Mouse (Mus musculus): ENCODE results near the gene Thsd4. TPM values are rescaled to one million over a fixed set of nuclear protein-coding genes. Genes with fewer than 3 reads are reported as not detected.

Gene Thsd4
- polyA plus RNA-seq, 1 experiment from 2014 or later = 21.1 TPM

DNA sequence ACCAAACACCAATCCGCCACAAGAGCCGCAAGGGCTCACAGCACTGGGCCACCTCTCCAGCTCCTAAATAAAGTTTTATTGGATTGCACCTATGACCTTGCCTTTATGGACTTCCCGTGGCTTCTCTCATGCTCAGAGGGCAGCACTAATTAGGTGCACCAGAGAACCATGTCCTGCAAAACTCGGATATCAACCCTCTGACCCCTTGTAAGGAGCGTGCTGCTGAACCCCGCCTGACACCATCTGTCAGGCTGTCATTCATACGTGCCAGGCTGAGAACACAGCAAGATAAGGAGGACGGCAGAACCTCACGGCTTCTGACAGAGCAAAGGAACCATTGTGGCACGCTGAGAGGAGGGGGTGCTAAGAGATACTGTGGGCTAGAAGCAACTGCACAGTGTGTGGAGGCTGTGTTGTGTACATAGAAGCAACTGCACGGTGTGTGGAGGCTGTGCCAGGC is 8.5 kb downstream of the Thsd4 start:
- no peak overlapping the region for H3K27ac ChIP-seq
- 31% methylated on average over 11 of the region's 11 CpGs for WGBS

DNA sequence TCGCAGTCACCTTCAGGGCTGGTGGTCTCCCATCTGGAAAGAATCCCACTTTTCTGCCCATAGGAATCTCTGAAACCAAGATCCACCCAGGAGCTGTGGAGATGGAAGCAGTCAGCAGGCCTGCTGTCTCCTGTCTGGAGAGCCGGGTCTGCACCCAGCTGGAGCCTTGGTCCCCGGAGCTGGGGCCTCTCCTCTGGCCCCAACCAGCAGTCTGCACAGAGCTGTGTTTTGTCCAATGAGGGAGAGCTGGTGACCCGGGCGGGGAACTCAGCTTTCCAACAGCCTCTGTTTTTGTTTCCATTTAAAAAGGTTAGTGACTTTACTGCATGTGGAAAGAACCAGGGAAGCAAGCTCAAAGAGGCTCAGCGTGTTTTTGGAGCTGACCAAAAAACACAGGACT is 11.0 kb downstream of the Thsd4 start:
- H3K4me3 ChIP-seq (replicated peaks) = no peak overlapping the region
- H3K27me3 ChIP-seq (replicated peaks) = no peaks in the 10 kb centered on the region
- peak overlapping the region; percentile 77 for H3K27ac ChIP-seq
- H3K9ac ChIP-seq = no peak overlapping the region
- no peaks in the 10 kb centered on the region for H3K9me3 ChIP-seq
- peaks cover 8% of the 10 kb centered on the region for H3K4me1 ChIP-seq
- ATAC-seq (ENCODE audit: insufficient read depth, low FRiP score, low read depth) = peak; percentile 50; the same call in 1 of the 2 replicates
- 0 out of 2 replicates have a peak overlapping the region, but pooled peaks have one; percentile 10 for H3K4me2 ChIP-seq
- WGBS = 35% methylated on average over 6 of the region's 6 CpGs
- H3K36me3 ChIP-seq = no peaks in the 10 kb centered on the region

More for the DNA sequence above, 8.5 kb downstream of the Thsd4 start:
- no peak for ATAC-seq (ENCODE audit: insufficient read depth, low FRiP score, low read depth)
- Histone ChIP-seq H3K4me2 (no peak overlapping the region), H3K4me1 (peaks cover 27% of the 10 kb centered on the region), H3K4me3 (replicated peaks) (no peak overlapping the region), H3K9ac (no peak overlapping the region), H3K27me3 (replicated peaks) (no peaks in the 10 kb centered on the region), H3K9me3 (no peaks in the 10 kb centered on the region), H3K36me3 (no peaks in the 10 kb centered on the region; the same call in 1 of the 2 replicates)

DNA sequence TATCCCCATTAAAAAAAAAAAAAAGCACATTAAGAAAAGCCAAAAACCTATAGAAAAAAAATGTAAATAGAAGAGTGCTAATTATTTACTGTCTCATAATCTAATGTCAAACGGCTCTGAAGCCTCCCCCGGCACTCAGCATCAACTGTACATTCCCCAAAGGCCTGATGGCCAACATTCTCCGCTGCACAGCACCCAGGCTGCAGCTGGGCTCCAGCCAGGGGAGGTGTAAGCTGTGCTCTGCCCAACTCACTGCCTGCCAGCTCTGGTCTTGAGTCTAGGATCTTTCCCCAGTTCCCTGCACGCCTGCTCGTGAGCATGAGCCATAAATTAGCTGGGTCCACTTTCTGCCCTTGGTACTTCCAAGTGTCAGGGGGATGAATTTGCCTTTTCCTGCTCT is 15.7 kb downstream of the Thsd4 start:
- ATAC-seq (ENCODE audit: insufficient read depth, low FRiP score, low read depth) = no peak
- no peaks in the 10 kb centered on the region for H3K27me3 ChIP-seq (replicated peaks)
- H3K4me3 ChIP-seq (replicated peaks) = no peak overlapping the region
- no peak overlapping the region for H3K27ac ChIP-seq
- WGBS = 47% methylated on average over 5 of the region's 5 CpGs
- H3K4me2 ChIP-seq = no peak overlapping the region
- no peak overlapping the region for H3K9ac ChIP-seq
- no peaks in the 10 kb centered on the region for H3K9me3 ChIP-seq
- H3K36me3 ChIP-seq = no peaks in the 10 kb centered on the region
- H3K4me1 ChIP-seq = peaks cover 22% of the 10 kb centered on the region

DNA sequence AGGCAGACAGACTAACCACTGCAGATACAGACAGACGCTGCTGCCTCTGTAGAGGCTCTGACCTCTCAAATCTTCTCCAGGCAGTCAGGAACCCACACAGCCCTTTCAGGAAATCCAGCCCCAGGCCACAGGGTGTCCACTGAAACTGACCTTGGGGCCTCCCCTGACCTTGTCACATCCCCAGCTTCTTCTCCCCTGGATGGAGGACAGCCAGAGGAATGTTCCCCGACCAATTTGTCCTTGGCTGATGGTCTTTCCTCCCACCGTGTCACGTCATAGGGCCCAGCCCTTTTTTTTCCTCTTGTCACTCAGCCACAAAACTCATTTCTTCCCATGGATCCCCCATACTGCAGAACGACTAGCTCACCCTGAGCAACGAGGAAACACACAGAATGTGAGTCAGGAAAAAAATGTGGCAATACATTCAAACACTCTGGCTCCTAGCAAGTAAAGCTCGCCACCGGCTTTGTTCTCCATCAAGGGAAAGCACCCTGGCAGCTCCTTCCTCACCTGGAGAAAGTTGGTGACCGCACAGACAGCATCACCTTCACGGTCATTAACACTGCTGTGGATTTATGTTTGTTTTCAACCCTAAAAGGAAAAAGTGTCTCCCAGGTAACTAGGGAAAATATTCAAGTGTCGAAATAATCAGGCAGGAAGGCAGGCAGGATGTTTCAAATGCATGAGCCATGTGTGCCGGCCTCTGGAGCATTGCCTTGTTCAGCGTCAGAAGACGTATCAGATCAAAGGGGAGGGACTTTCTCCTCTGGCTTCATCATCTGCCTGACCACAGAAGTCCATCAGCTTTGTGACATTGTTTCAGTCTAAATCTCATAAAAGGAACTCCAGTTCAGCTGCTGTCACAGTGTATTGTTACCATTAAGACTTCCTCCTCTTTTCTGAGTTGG is 17.2 kb downstream of the Thsd4 start:
- Histone ChIP-seq H3K9me3 (no peaks in the 10 kb centered on the region), H3K36me3 (no peaks in the 10 kb centered on the region), H3K27me3 (replicated peaks) (no peaks in the 10 kb centered on the region), H3K4me2 (no peak overlapping the region), H3K4me3 (replicated peaks) (no peak overlapping the region), H3K4me1 (peaks cover 15% of the 10 kb centered on the region), H3K27ac (no peak overlapping the region), H3K9ac (no peak overlapping the region)
- WGBS = 50% methylated on average over 14 of the region's 14 CpGs
- ATAC-seq (ENCODE audit: insufficient read depth, low FRiP score, low read depth) = no peak

- 66% methylated on average over 6 of the region's 6 CpGs for WGBS
- Histone ChIP-seq H3K9ac (no peak overlapping the region), H3K36me3 (no peaks in the 10 kb centered on the region), H3K4me1 (peaks cover 15% of the 10 kb centered on the region), H3K27ac (peak overlapping the region; percentile 27; the same call in 1 of the 2 replicates), H3K9me3 (no peaks in the 10 kb centered on the region), H3K4me2 (no peak overlapping the region), H3K27me3 (replicated peaks) (no peaks in the 10 kb centered on the region), H3K4me3 (replicated peaks) (no peak overlapping the region)
- ATAC-seq (ENCODE audit: insufficient read depth, low FRiP score, low read depth) = peak; percentile 48; the same call in 1 of the 2 replicates
Observed at GRCm38 (mm10) chr9:60502220-60502619, 19.6 kb downstream of the Thsd4 start.

GRCm38 (mm10) chr9:60501504-60502179 is 20.2 kb downstream of the Thsd4 start:
- peak overlapping the region; percentile 27; the same call in 1 of the 2 replicates for H3K27ac ChIP-seq
- no peaks in the 10 kb centered on the region for H3K27me3 ChIP-seq (replicated peaks)
- ATAC-seq (ENCODE audit: insufficient read depth, low FRiP score, low read depth) = peak; percentile 51; the same call in 1 of the 2 replicates

GRCm38 (mm10) chr9:60492275-60492974 is 29.4 kb downstream of the Thsd4 start:
- no peak for ATAC-seq (ENCODE audit: insufficient read depth, low FRiP score, low read depth)
- Histone ChIP-seq H3K27ac (no peak overlapping the region), H3K27me3 (replicated peaks) (no peaks in the 10 kb centered on the region), H3K9ac (no peak overlapping the region), H3K36me3 (no peaks in the 10 kb centered on the region), H3K4me2 (peak overlapping the region; percentile 15; the same call in 1 of the 2 replicates), H3K4me3 (replicated peaks) (no peak overlapping the region), H3K9me3 (no peaks in the 10 kb centered on the region), H3K4me1 (peaks cover 6% of the 10 kb centered on the region)
- WGBS = 60% methylated on average over 16 of the region's 16 CpGs

More at GRCm38 (mm10) chr9:60501504-60502179, 20.2 kb downstream of the Thsd4 start:
- no peak overlapping the region for H3K9ac ChIP-seq
- WGBS = 51% methylated on average over 5 of the region's 5 CpGs
- no peak overlapping the region for H3K4me3 ChIP-seq (replicated peaks)
- H3K36me3 ChIP-seq = no peaks in the 10 kb centered on the region
- peaks cover 15% of the 10 kb centered on the region for H3K4me1 ChIP-seq
- no peaks in the 10 kb centered on the region for H3K9me3 ChIP-seq
- H3K4me2 ChIP-seq = no peak overlapping the region

DNA sequence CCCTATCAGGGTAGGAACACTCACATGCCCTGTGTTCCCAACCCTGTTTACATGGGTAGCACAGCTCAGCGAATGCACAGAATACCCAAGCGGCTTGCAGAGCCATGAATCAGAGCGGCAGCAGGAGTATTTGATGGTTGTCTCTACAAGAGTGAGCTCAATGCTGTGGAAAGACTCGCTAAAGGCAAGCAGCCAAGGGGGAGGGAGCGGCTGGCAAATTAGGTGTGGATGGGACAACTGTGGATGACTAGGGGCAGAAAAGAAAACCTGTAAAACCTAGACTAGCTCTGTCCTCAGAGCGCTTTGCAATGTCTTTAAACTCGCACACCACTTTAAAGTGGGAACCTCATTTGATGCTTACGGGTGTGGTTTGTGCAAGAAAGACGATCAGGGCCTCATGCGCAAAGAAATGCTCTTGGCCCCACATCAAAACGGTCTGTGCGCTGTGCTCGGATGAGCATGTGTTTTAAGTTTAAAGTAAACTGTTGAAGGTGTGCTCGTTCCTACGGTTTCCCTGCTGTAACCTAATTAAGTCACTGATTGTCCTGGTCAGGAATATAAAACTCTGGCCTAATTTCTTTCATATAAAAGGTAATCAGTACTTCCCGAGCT is 30.3 kb downstream of the Thsd4 start:
- Histone ChIP-seq H3K4me3 (replicated peaks) (no peak overlapping the region), H3K9me3 (no peaks in the 10 kb centered on the region), H3K4me2 (no peak overlapping the region), H3K4me1 (peaks cover 6% of the 10 kb centered on the region), H3K9ac (no peak overlapping the region), H3K27ac (no peak overlapping the region), H3K27me3 (replicated peaks) (no peaks in the 10 kb centered on the region), H3K36me3 (no peaks in the 10 kb centered on the region)
- WGBS = 67% methylated on average over 16 of the region's 16 CpGs
- ATAC-seq (ENCODE audit: insufficient read depth, low FRiP score, low read depth) = no peak

GRCm38 (mm10) chr9:60491079-60491478 is 30.8 kb downstream of the Thsd4 start:
- H3K9me3 ChIP-seq = no peaks in the 10 kb centered on the region
- no peaks in the 10 kb centered on the region for H3K27me3 ChIP-seq (replicated peaks)
- H3K4me3 ChIP-seq (replicated peaks) = no peak overlapping the region
- no peaks in the 10 kb centered on the region for H3K36me3 ChIP-seq
- no peak overlapping the region for H3K4me2 ChIP-seq
- WGBS = 87% methylated on average over 8 of the region's 8 CpGs
- peaks cover 6% of the 10 kb centered on the region for H3K4me1 ChIP-seq
- no peak for ATAC-seq (ENCODE audit: insufficient read depth, low FRiP score, low read depth)
- no peak overlapping the region for H3K9ac ChIP-seq
- H3K27ac ChIP-seq = no peak overlapping the region

DNA sequence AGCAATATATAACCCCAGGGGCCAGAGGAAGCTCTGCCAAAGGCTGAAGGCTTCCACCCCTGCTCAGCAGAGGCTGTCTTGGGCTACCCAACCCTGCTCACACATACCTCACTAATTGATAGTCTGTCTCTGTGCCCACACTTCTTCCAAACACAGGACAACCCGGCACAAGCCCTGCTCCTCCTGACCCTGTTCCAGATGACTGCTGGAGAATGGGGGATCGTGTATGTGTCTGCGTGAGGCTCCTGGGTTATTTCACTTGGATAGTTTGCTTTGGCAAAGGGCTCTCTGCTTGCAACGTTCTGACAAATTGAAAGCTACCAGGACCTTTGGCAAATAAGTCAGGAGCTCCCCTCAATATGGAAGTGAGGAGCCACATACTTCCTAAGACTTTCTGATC is 33.0 kb downstream of the Thsd4 start:
- no peak overlapping the region for H3K9ac ChIP-seq
- no peak overlapping the region for H3K27ac ChIP-seq
- WGBS = 37% methylated on average over 4 of the region's 4 CpGs
- no peaks in the 10 kb centered on the region for H3K27me3 ChIP-seq (replicated peaks)
- H3K9me3 ChIP-seq = no peaks in the 10 kb centered on the region
- no peaks in the 10 kb centered on the region for H3K36me3 ChIP-seq
- no peak overlapping the region for H3K4me2 ChIP-seq
- ATAC-seq (ENCODE audit: insufficient read depth, low FRiP score, low read depth) = peak; percentile 31; the same call in 1 of the 2 replicates
- H3K4me3 ChIP-seq (replicated peaks) = no peak overlapping the region
- peaks cover 6% of the 10 kb centered on the region for H3K4me1 ChIP-seq

GRCm38 (mm10) chr9:60482165-60482564 is 39.7 kb downstream of the Thsd4 start:
- Histone ChIP-seq H3K36me3 (no peaks in the 10 kb centered on the region), H3K4me2 (no peak overlapping the region), H3K4me3 (replicated peaks) (no peak overlapping the region), H3K9ac (no peak overlapping the region), H3K27me3 (replicated peaks) (no peaks in the 10 kb centered on the region), H3K9me3 (no peaks in the 10 kb centered on the region), H3K4me1 (peaks cover 19% of the 10 kb centered on the region; the same call in 1 of the 2 replicates), H3K27ac (no peak overlapping the region)
- ATAC-seq (ENCODE audit: insufficient read depth, low FRiP score, low read depth) = no peak
- WGBS = 60% methylated on average over 4 of the region's 4 CpGs

Data from stomach, embryonic 15.5 days (tissue).